Mouse (Mus musculus) G1E (cell line): ENCODE data around the gene 1700020A23Rik.

Experiments
- CTCF ChIP-seq: IDR thresholded peaks from 2 replicates; pipeline ENCODE4 v1.5.1; 2012; ENCODE audit warnings: low read depth, low read length, inconsistent platforms, mixed read lengths
- GATA1 ChIP-seq: IDR thresholded peaks from 2 replicates; pipeline ENCODE4 v1.6.1; 2012; ENCODE audit warnings: borderline replicate concordance, low read length, inconsistent platforms, mixed read lengths
- TAL1 ChIP-seq: conservative IDR thresholded peaks from 2 replicates; pipeline ENCODE4 v1.6.1; 2012; ENCODE audit warnings: low read depth, low read length, inconsistent platforms, mixed read lengths

DNA sequence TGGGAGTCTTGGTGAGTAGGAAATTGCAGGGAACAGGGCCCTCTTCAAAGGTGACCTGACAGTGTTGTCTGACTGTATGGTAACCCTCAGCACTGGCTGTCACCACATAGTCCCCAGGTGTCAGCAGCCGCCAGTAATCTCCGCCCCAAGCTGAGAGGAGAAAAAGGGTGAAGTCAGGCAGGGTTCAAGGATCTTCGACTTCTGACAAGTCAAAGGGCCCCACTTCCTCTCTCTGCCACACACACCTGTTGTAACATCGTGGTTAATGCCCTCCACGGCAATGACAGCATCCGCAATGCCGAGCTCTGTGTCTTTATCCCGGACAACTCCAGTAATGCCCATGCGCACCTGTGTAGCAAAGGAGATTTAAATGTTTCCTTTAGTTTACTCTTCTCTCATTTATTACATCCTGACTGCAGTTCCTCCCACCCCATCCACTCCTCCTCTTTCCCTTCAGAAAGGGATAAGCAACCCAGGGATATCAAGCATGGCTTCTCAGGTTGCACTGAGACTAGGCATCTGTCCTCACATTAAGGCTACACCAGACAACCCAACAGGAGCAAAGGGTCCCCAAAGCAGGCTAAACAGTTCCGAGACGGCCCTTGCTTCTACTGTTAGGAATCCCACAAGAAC, 13.9 kb upstream of the 1700020A23Rik start:
- TF ChIP-seq TAL1 = no peak
- no peak for TF ChIP-seq CTCF
- TF ChIP-seq GATA1 = no peak
